Mouse (Mus musculus): ENCODE data around the gene Wfdc15b.

Wfdc15b gene

GRCm38 (mm10) chr2:164183340-164183739 lies 38.1 kb downstream of the Wfdc15b start:
- in situ Hi-C loops (cut with MboI; ENCODE audit: low pct_unique_long_range_greater_than_20kb in 1 of 2, low sequenced_read_pairs in 2 of 2, unreplicated experiment in 1 of 2) = no loop called here

GRCm38 (mm10) chr2:164182692-164183255 lies 38.7 kb downstream of the Wfdc15b start, which contains the start of gene Wfdc5:
TSS of gene Wfdc5 (minus strand) at chr2:164182742.
- in situ Hi-C loops (cut with MboI; ENCODE audit: low pct_unique_long_range_greater_than_20kb in 1 of 2, low sequenced_read_pairs in 2 of 2, unreplicated experiment in 1 of 2) = no loop called here

- in situ Hi-C loops (cut with MboI; ENCODE audit: low pct_unique_long_range_greater_than_20kb in 1 of 2, low sequenced_read_pairs in 2 of 2, unreplicated experiment in 1 of 2) = no loop called here
Measured at GRCm38 (mm10) chr2:164180770-164181169, 40.7 kb downstream of the Wfdc15b start.

GRCm38 (mm10) chr2:164180124-164180523 lies 41.3 kb downstream of the Wfdc15b start:
- in situ Hi-C loops (cut with MboI; ENCODE audit: low pct_unique_long_range_greater_than_20kb in 1 of 2, low sequenced_read_pairs in 2 of 2, unreplicated experiment in 1 of 2) = no loop called here

- in situ Hi-C loops (cut with MboI; ENCODE audit: low pct_unique_long_range_greater_than_20kb in 1 of 2, low sequenced_read_pairs in 2 of 2, unreplicated experiment in 1 of 2) = no loop called here
Measured at GRCm38 (mm10) chr2:164177831-164178230, 43.6 kb downstream of the Wfdc15b start.

- in situ Hi-C loops (cut with MboI; ENCODE audit: low pct_unique_long_range_greater_than_20kb in 1 of 2, low sequenced_read_pairs in 2 of 2, unreplicated experiment in 1 of 2) = no loop called here
Measured at GRCm38 (mm10) chr2:164175850-164176249, 45.6 kb downstream of the Wfdc15b start.

DNA sequence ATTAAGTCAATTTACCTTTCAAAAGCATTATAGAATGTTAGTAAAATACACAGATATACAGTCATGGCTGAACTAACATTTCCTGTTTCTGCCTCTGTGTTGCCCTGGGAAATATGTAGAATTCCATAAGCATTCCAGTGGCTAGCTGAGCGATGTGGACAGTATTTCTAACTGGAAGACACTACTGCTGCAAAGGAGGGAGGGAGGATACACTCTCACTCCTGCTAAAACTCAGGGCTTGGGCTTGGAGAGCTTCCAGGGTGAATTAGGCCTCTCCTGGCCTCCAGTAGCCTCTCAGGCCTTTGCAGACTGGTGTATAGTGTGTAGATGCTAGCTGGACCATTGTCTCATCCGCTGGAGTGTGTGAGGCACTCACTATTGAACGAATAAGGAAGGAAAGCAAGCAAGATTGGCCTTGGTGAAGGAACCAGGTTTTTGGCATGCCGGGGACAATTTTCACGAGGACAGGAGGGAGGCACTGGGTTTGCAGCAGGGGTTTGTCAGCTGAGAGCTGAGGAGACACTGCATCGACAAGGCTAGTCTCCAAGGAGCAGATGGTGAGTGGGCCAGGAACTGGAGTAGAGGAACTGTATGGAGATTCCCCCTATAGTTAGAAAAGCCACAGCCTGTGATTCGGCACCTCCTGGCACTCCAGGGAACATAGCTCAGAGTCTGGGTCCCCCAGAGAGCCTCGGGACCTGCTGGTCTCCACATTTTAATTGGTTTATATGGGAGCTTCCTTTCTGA lies 46.6 kb downstream of the Wfdc15b start:
- in situ Hi-C loops (cut with MboI; ENCODE audit: low pct_unique_long_range_greater_than_20kb in 1 of 2, low sequenced_read_pairs in 2 of 2, unreplicated experiment in 1 of 2) = no loop called here

DNA sequence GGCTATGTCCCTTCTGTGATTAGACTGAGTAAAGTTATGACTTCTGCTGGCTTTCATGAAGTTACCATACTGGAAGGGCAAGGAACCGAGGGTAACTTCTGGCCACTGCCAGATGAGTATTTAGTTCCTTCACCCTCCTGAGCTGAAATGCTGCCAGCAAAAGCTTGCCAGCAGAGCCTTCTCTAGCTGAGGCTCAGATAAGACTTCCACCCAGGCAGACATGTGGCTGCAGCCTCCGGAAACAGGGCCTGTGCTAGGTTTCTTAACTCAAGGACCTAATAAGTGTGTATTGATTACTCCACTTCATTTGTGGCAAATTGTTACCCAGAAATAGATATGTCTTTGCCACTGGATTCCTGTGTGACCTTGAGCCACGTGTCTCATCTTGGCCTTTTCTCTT lies 48.1 kb downstream of the Wfdc15b start:
- in situ Hi-C loops (cut with MboI; ENCODE audit: low pct_unique_long_range_greater_than_20kb in 1 of 2, low sequenced_read_pairs in 2 of 2, unreplicated experiment in 1 of 2) = no loop called here

GRCm38 (mm10) chr2:164170902-164171301 lies 50.6 kb downstream of the Wfdc15b start, which contains the start of gene Kcns1:
TSS of gene Kcns1 (minus strand) at chr2:164171113.
- in situ Hi-C loops (cut with MboI; ENCODE audit: low pct_unique_long_range_greater_than_20kb in 1 of 2, low sequenced_read_pairs in 2 of 2, unreplicated experiment in 1 of 2) = no loop called here

- in situ Hi-C loops (cut with MboI; ENCODE audit: low pct_unique_long_range_greater_than_20kb in 1 of 2, low sequenced_read_pairs in 2 of 2, unreplicated experiment in 1 of 2) = no loop called here
Measured at GRCm38 (mm10) chr2:164170326-164170725, 51.1 kb downstream of the Wfdc15b start.

DNA sequence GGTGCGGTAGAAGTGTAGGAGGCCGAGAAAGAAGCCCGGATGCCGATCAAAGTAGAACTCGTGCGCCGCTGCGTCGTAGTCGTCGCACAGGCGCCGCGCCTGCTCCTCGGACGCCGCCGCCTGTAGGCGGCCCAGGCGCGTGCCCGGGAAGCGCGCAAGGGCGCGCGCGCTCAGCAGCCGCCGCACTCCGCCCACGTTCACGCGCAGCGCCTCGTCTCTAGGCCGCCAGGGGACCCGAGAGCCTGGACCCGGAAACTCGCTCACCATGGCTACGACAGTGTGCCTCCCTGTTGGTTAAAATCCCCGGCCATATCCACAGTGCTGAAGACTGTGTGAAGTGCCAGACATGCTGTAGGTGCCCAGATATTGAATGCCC lies 52.9 kb downstream of the Wfdc15b start:
- in situ Hi-C loops (cut with MboI; ENCODE audit: low pct_unique_long_range_greater_than_20kb in 1 of 2, low sequenced_read_pairs in 2 of 2, unreplicated experiment in 1 of 2) = no loop called here

DNA sequence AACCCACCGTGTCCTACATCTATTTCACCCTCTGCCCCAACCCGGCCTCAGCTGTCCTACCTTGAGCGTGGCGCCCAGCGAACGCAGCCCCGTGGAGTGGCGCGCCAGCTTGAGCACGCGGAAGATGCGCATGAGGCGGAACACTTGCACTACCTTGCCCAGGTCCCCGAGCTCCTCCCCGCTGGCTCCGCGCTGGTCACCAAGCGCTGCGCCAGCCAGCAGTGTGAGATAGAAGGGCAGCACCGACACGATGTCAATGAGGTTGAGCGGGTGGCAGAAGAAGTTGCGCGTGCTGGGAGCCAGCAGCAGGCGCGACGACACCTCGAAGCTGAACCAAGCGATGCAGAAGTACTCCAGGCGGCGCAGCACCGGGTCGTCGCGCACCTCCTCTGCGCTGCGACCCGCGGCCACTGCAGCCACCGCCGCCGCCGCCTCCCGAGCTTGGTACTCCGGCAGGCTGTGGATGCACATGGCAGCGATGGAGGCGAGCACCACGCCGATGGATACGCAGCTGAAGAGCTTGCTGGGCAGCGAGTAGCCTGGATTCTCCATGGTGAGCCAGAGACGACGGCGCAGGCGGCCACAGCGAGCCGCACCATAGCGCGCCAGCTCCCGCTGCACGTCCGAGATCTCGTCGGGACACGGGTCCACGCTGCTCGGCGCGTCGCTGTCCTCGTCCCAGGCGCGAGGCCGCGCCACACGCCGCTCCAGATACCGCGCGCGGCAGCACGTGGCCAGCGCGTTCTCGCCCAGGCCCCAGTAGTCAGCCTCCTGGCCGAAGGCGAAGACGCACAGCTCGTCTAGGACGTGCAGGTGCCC lies 53.5 kb downstream of the Wfdc15b start:
- in situ Hi-C loops (cut with MboI; ENCODE audit: low pct_unique_long_range_greater_than_20kb in 1 of 2, low sequenced_read_pairs in 2 of 2, unreplicated experiment in 1 of 2) = no loop called here

DNA sequence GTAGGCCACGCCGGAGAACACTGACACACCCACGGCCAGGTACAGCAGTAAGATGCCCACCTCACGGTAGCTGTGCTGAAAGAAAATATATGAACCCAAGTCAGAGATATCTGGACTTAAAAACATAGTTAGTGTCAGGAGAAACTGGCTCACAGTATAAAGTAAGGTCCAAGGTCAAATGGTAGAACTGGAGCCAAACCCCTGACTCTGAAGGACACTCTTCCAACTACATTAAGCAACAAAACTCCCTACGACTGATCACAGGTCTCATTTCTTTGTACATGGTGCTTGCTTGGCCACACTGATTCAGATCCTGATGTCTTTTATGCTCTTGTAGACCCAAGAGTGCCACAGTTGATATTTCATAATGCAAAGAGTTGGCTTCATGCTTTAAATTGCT lies 56.5 kb downstream of the Wfdc15b start:
- in situ Hi-C loops (cut with MboI; ENCODE audit: low pct_unique_long_range_greater_than_20kb in 1 of 2, low sequenced_read_pairs in 2 of 2, unreplicated experiment in 1 of 2) = no loop called here
